Mouse (Mus musculus): ENCODE measurements around the gene Fibcd1.

DNA sequence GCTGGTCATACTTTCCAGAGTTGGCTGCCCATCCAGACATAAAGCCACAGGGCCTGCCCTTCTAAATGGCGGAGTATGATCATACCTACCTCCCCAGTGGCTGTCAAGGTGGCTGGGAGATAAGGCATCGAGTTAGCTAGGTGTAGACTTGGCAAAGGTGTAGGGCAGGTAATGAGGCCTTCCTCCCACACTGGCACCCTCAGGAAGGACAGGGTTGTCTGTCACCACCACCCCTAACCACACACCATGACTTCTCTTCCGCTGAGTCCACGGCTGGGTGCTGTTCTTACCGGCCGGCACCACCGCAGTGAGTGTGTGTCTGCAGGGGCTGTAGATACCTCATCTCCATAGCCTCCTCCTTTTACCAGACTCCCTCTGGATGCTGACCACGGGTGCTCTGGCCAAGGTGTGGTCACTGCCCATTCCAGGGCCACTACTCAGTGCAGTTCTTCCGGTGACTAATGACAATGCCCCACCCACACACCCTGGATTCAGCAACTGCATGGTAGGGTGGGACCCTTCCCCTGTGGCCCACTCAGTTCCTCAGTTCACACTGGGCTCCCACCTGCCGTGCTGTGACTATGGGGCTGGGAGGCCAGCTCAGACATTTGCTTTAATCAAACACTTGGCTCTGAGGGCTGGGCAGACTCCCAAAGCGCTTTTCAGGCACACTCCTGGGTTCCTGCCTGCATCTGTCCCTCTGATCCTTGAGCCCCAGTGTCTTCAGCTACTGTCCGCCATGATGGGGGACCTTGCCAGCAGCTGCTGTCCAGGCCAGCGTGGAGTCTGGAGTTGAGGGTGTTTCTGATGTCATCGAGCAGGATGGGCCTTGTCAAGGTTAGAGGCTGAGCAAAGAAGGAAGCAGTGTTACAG, 34.5 kb downstream of the Fibcd1 start:
- TF ChIP-seq ZNF384 (IDR thresholded peaks at IDR 0.05; ENCODE audit: low read depth, low read length) (no peak), ZC3H11A (IDR thresholded peaks at IDR 0.05; ENCODE audit: low read depth, low read length) (no peak), CTCF (IDR thresholded peaks at IDR 0.05 in 2 of 3, conservative IDR thresholded peaks at IDR 0.05 in 1 of 3; ENCODE audit: control insufficient read depth in 1 of 3, insufficient read depth in 1 of 3, low read depth in 2 of 3, low read length in 3 of 3, poor library complexity in 1 of 3, severe bottlenecking in 1 of 3) (no peak), TAL1 (IDR thresholded peaks at IDR 0.05; ENCODE audit: low read length) (no peak), BHLHE40 (IDR thresholded peaks at IDR 0.05; ENCODE audit: borderline replicate concordance, low read depth, low read length) (no peak), POLR2A (IDR thresholded peaks at IDR 0.05; ENCODE audit: control insufficient read depth in 1 of 2, insufficient read depth in 1 of 2, low read depth in 1 of 2, low read length in 2 of 2, poor library complexity in 1 of 2) (no peak), MEF2A (IDR thresholded peaks at IDR 0.05; ENCODE audit: extremely low read depth, insufficient replicate concordance, low read depth, low read length, poor library complexity, severe bottlenecking) (no peak), NRF1 (IDR thresholded peaks at IDR 0.05; ENCODE audit: insufficient read depth, low read depth, low read length, poor library complexity, severe bottlenecking) (no peak), E2F4 (IDR thresholded peaks at IDR 0.05; ENCODE audit: borderline replicate concordance, low read depth, low read length) (no peak), ETS1 (IDR thresholded peaks at IDR 0.05; ENCODE audit: low read depth, low read length) (no peak)

Measured in MEL (cell line).